Mouse (Mus musculus) forebrain, embryonic 14.5 days (tissue): ENCODE measurements at regions not wholly inside any gene's neighbourhood (a gene's known extent, or its start where the extent isn't known, plus 50 kb on each side); places are given as distances from the start of the nearest gene placed in this dataset.
"Not testable (repeated sequence)": the region's sequence is repeated elsewhere in the genome, so short reads cannot be mapped to it uniquely, and the experiment has no call there.

Experiments used
- ATAC-seq: fragments of 200-750 bp; cut with Nextera tagmentation; 2 replicates; pipeline ENCODE4 v1.8.0; 2017; ENCODE audit warnings: mild to moderate bottlenecking, moderate library complexity
- DNase-seq: peaks from one replicate; pipeline ENCODE4 v3.0.0-alpha.2; 2015; ENCODE audit warnings: low spot score
- H3K27ac ChIP-seq: fragments of 300-500 bp; sonication (generic); 2 replicates; pipeline ENCODE4 v1.5.1; 2014; ENCODE audit warnings: low read depth, mild to moderate bottlenecking, control low read depth, low read length, moderate library complexity
- H3K27me3 ChIP-seq: fragments of 300-500 bp; sonication (generic); replicated peaks from 2 replicates; pipeline ENCODE4 v1.6.1; 2014; ENCODE audit warnings: low read length, control low read depth, mixed read lengths; ENCODE audit not compliant: control insufficient read depth, insufficient read depth
- H3K36me3 ChIP-seq: fragments of 300-500 bp; sonication (generic); 2 replicates; pipeline ENCODE4 v1.6.1; 2014; ENCODE audit warnings: low read length, control low read depth; ENCODE audit not compliant: control insufficient read depth, insufficient read depth
- H3K4me1 ChIP-seq: fragments of 300-500 bp; sonication (generic); 2 replicates; pipeline ENCODE4 v1.6.1; 2014; ENCODE audit warnings: antibody characterized with exemption, low read length, control low read depth; ENCODE audit not compliant: control insufficient read depth, insufficient read depth
- H3K4me2 ChIP-seq: fragments of 300-500 bp; sonication (generic); 2 replicates; pipeline ENCODE4 v1.6.1; 2014; ENCODE audit warnings: mild to moderate bottlenecking, control low read depth, low read length
- H3K4me3 ChIP-seq: fragments of 300-500 bp; sonication (generic); 2 replicates; pipeline ENCODE4 v1.5.1; 2014; ENCODE audit warnings: low read depth, low read length, control low read depth
- H3K9ac ChIP-seq: fragments of 300-500 bp; sonication (generic); 2 replicates; pipeline ENCODE4 v1.6.1; 2014; ENCODE audit warnings: mild to moderate bottlenecking, low read length, control low read depth, moderate library complexity
- H3K9me3 ChIP-seq: fragments of 300-500 bp; sonication (generic); replicated peaks from 2 replicates; pipeline ENCODE4 v1.6.1; 2016; ENCODE audit warnings: low read length, control low read depth, mixed read lengths; ENCODE audit not compliant: control insufficient read depth
- WGBS: fragments of 180-500 bp; shearing (Covaris S2); extraction: QIAGEN DNeasy Blood & Tissue Kit; methylation state at CpG from one replicate; pipeline ENCODE4 v1.1.7; 2014; 5-methylcytosine and 5-hydroxymethylcytosine counted together

- no peak overlapping the region for H3K9ac ChIP-seq
- H3K4me1 ChIP-seq: no peaks in the 10 kb centered on the region
- ATAC-seq (peak; percentile 73; the same call in 1 of the 2 replicates), DNase-seq (peak; percentile 54)
- no peak overlapping the region for H3K4me2 ChIP-seq
- H3K27ac ChIP-seq: no peak overlapping the region
- no peaks in the 10 kb centered on the region for H3K27me3 ChIP-seq
- no peaks in the 10 kb centered on the region for H3K9me3 ChIP-seq
- no peaks in the 10 kb centered on the region for H3K36me3 ChIP-seq
- no peak overlapping the region for H3K4me3 ChIP-seq
These were observed 306.3 kb upstream of the Gm21830 start for GRCm38 (mm10) chr2:67107274-67107673.

GRCm38 (mm10) chr2:67089418-67089817, 304.7 kb upstream of the Scn7a start:
- H3K9ac ChIP-seq, H3K27me3 ChIP-seq, H3K4me1 ChIP-seq, H3K4me2 ChIP-seq, H3K4me3 ChIP-seq, ATAC-seq, H3K9me3 ChIP-seq, H3K27ac ChIP-seq, H3K36me3 ChIP-seq, DNase-seq: not testable (repeated sequence)
- no CpG with 5 or more reads among the region's 16 CpGs for WGBS

GRCm38 (mm10) chr2:67068944-67069343, 284.2 kb upstream of the Scn7a start:
- Histone ChIP-seq H3K4me2 (no peak overlapping the region), H3K9ac (no peak overlapping the region), H3K27me3 (no peaks in the 10 kb centered on the region), H3K9me3 (no peaks in the 10 kb centered on the region), H3K36me3 (no peaks in the 10 kb centered on the region), H3K27ac (no peak overlapping the region), H3K4me1 (no peaks in the 10 kb centered on the region), H3K4me3 (no peak overlapping the region)
- DNase-seq (no peak), ATAC-seq (no peak)
- 90% methylated on average over 1 of the region's 1 CpGs for WGBS
